Mouse (Mus musculus) ES-E14 (cell line): Measurements from ENCODE around the gene Hs3st3a1. TPM values are rescaled to one million over a fixed set of nuclear protein-coding genes. Genes with fewer than 3 reads are reported as not detected.

Source experiments
- DNase-seq: peaks from one replicate; pipeline ENCODE4 v3.0.0-alpha.2; 2013; ENCODE audit warnings: low read depth, low spot score
- H3K27ac ChIP-seq: 2 replicates; pipeline ENCODE4 v1.5.1; 2012; ENCODE audit warnings: low read depth, mild to moderate bottlenecking, low read length, moderate library complexity, mixed read lengths; ENCODE audit not compliant: poor library complexity, insufficient read depth, severe bottlenecking
- H3K36me3 ChIP-seq: 2 replicates; pipeline ENCODE4 v1.6.1; 2012; ENCODE audit warnings: mild to moderate bottlenecking, low read length, moderate library complexity, mixed read lengths; ENCODE audit not compliant: control insufficient read depth, poor library complexity, insufficient read depth, severe bottlenecking
- H3K4me1 ChIP-seq, 2 experiments: fragments of 150-350 bp in 1 of 2; sonication (generic) in 1 of 2; 2 replicates each; pipeline ENCODE4 v1.6.1; 2012; ENCODE audit warnings: low read length in 2 of 2, mild to moderate bottlenecking in 1 of 2, mixed read lengths in 1 of 2; ENCODE audit not compliant: control insufficient read depth in 2 of 2, insufficient read depth in 2 of 2, poor library complexity in 1 of 2
- H3K4me3 ChIP-seq, 2 experiments: fragments of 150-350 bp in 1 of 2; sonication (generic) in 1 of 2; 2 replicates each; pipeline ENCODE4 v1.5.1; 2012; ENCODE audit warnings: low read length in 2 of 2, low read depth in 1 of 2, mild to moderate bottlenecking in 1 of 2, mixed read lengths in 1 of 2; ENCODE audit not compliant: insufficient read depth in 1 of 2, poor library complexity in 1 of 2, severe bottlenecking in 1 of 2
- H3K9ac ChIP-seq: 2 replicates; pipeline ENCODE4 v1.6.1; 2012; ENCODE audit warnings: low read depth, mild to moderate bottlenecking, low read length, mixed read lengths; ENCODE audit not compliant: poor library complexity, insufficient read depth, severe bottlenecking
- H3K9me3 ChIP-seq: fragments of 150-350 bp; sonication (generic); 2 replicates; pipeline ENCODE4 v1.6.1; 2012; ENCODE audit warnings: low read depth, mild to moderate bottlenecking, low read length; ENCODE audit not compliant: control insufficient read depth, insufficient read depth
- CHD2 ChIP-seq: IDR thresholded peaks from 2 replicates; pipeline ENCODE4 v1.6.1; 2014; ENCODE audit warnings: mild to moderate bottlenecking, low read depth, low read length, inconsistent platforms
- HCFC1 ChIP-seq: IDR thresholded peaks from 2 replicates; pipeline ENCODE4 v1.6.1; 2012; ENCODE audit warnings: low read length, inconsistent platforms, borderline replicate concordance; ENCODE audit not compliant: insufficient read depth
- MAFK ChIP-seq: IDR thresholded peaks from 2 replicates; pipeline ENCODE4 v1.6.1; 2014; ENCODE audit warnings: mild to moderate bottlenecking, low read depth, low read length, inconsistent platforms; ENCODE audit not compliant: insufficient read depth
- ZC3H11A ChIP-seq: IDR thresholded peaks from 2 replicates; pipeline ENCODE4 v1.6.1; 2012; ENCODE audit warnings: low read depth, mild to moderate bottlenecking, inconsistent platforms, low read length, borderline replicate concordance
- ZNF384 ChIP-seq: IDR thresholded peaks from 2 replicates; pipeline ENCODE4 v1.6.1; 2012; ENCODE audit warnings: low read depth, low read length, inconsistent platforms
- in situ Hi-C, 2 experiments: fragments of 600-800 bp; cut with MboI; formaldehyde crosslinking; loops; one replicate each; pipeline ENCODE4 v1.15.1; 2025; ENCODE audit warnings: low sequenced_read_pairs in 2 of 2, inconsistent platforms in 1 of 2; ENCODE audit not compliant: unreplicated experiment in 2 of 2
- total RNA-seq: library from RNA; depleted of rRNA; stranded (reverse); fragments of 300-350 nt; gene quantifications from 2 replicates; pipeline ENCODE4 v1.2.3, GENCODE M21; 2012

Gene Hs3st3a1
- total RNA-seq, 1 experiment = 0.22 TPM

DNA sequence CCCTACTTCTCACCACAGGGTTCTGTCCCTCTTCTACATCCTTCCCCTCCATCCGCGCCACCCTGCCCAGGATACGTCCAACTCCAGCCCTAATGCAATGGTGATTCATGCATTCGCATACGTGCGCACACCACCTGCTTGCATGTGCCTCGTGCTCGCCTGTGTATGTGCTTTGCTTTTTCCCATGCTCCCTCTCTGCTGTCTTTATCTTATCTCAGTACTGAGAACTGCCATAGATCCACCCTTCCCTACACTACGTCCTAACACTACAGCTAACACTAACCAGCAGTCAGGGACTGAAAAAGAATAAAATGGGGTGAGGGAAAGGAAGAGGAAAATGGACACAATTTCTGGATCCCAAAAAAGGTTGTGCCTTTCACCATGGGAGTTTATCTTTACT, 106.7 kb downstream of the Hs3st3a1 start:
- Histone ChIP-seq H3K4me3 (no peak overlapping the region), H3K36me3 (no peaks in the 10 kb centered on the region), H3K27ac (no peak overlapping the region), H3K9ac (no peak overlapping the region), H3K9me3 (no peaks in the 10 kb centered on the region), H3K4me1 (no peaks in the 10 kb centered on the region)
- TF ChIP-seq CHD2 (no peak), ZNF384 (no peak), HCFC1 (no peak), MAFK (no peak), ZC3H11A (no peak)
- DNase-seq = no peak
- in situ Hi-C loops = no loop called here

DNA sequence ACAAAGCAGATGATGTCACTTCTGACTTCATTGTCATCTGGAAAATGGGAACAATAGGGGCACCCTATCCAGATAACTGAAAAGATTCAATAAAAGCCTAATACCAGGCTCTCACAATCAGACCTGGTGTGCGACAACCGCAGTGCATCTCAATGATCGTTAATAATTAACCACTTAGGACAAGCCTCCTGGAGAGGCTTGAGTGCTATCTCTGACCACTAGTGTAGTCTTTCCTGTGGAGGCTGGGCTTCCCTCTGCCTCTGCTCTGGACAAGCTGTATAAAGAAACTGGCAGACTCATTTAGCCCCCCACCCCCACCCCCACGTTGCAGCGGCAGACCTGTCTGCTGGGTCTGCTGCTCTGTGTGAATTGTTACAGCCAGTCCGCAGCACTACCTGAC, 107.2 kb downstream of the Hs3st3a1 start:
- no peak overlapping the region for H3K27ac ChIP-seq

DNA sequence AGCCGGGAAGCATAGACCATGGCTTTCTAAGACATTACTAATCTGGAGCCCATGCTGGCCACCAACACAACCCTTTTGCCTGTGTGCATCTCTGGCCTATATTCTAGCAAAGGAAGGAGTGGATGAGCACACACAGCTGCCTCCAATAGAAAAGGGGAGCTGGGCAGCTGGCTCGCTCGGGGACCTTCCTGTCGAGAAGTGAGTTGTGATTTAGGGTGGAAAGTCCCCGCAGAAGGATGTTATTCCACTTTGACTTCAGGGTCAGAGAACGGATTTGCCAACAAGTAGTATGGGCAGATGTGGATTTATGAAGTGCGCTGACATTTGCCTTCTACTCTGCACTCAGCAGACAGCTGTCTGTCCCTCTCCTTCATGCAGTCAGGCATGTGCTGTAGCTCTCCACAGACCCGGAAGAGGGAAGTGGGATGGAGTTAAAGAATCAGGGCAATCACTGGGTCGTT, 108.1 kb downstream of the Hs3st3a1 start:
- Histone ChIP-seq H3K9ac (no peak overlapping the region), H3K36me3 (no peaks in the 10 kb centered on the region), H3K27ac (no peak overlapping the region), H3K4me3 (no peak overlapping the region), H3K9me3 (no peaks in the 10 kb centered on the region), H3K4me1 (no peaks in the 10 kb centered on the region)
- no peak for TF ChIP-seq ZC3H11A
- TF ChIP-seq CHD2 = no peak
- no peak for TF ChIP-seq MAFK
- TF ChIP-seq HCFC1 = no peak
- no peak for TF ChIP-seq ZNF384
- in situ Hi-C loops = no loop called here
- no peak for DNase-seq

More for the DNA sequence above, 107.2 kb downstream of the Hs3st3a1 start:
- Histone ChIP-seq H3K9me3 (no peaks in the 10 kb centered on the region), H3K36me3 (no peaks in the 10 kb centered on the region), H3K9ac (no peak overlapping the region), H3K4me1 (no peaks in the 10 kb centered on the region), H3K4me3 (no peak overlapping the region)
- TF ChIP-seq MAFK (no peak), ZNF384 (no peak), CHD2 (no peak), HCFC1 (no peak), ZC3H11A (no peak)
- DNase-seq = no peak
- in situ Hi-C loops = no loop called here

DNA sequence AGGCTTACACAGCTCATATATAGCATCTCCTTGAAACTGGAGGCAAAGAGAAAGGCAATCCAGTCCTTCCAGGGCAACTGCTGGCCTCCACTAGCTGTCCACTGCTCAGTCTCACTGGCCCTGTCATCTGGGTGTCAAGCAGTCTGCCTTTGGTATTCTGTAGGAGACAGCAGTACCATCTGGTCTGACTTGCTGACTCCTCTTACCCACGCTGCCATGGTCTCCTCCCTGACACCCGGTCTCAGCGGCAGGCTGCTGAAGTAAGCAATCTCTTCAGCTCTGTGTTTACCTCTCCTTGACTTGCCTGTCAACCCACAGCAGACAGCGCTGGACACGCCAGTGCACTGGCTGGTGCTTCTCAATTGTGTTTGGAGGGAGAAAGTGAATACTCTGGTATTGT, 109.1 kb downstream of the Hs3st3a1 start:
- no peaks in the 10 kb centered on the region for H3K36me3 ChIP-seq
- in situ Hi-C loops = no loop called here
- no peak overlapping the region for H3K27ac ChIP-seq
- H3K4me1 ChIP-seq = no peaks in the 10 kb centered on the region
- no peak overlapping the region for H3K4me3 ChIP-seq
- H3K9me3 ChIP-seq = no peaks in the 10 kb centered on the region
- no peak overlapping the region for H3K9ac ChIP-seq
- no peak for TF ChIP-seq HCFC1
- no peak for TF ChIP-seq ZC3H11A
- TF ChIP-seq ZNF384 = no peak
- no peak for TF ChIP-seq MAFK
- TF ChIP-seq CHD2 = no peak
- DNase-seq = no peak

DNA sequence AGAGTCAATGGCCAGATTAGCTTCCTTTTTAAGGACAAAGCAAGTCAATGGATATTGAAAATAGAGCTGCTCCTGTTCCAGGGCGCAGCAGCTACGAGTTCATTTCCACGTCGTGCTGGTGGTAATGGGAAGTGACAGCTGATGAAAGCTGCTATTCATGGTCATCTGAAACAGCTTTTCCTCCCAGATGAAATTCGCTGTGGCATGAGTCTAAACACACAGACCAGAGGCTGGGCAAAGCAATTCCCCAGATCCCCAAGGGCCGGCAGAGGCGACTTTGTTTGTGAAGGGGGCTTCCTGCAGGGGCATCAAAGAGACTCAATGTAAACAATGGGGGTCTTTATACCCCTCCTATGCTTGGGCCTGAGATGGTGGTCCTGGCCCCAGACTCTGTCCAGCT, 114.2 kb downstream of the Hs3st3a1 start:
- Histone ChIP-seq H3K4me1 (no peaks in the 10 kb centered on the region), H3K36me3 (no peaks in the 10 kb centered on the region), H3K9me3 (no peaks in the 10 kb centered on the region), H3K4me3 (no peak overlapping the region), H3K9ac (no peak overlapping the region), H3K27ac (no peak overlapping the region)
- TF ChIP-seq CHD2 (no peak), HCFC1 (no peak), ZC3H11A (no peak), ZNF384 (no peak), MAFK (no peak)
- no peak for DNase-seq
- in situ Hi-C loops = no loop called here
